Mouse (Mus musculus): ENCODE data around the gene Sec11a.
"Not testable (repeated sequence)": the region's sequence is repeated elsewhere in the genome, so short reads cannot be mapped to it uniquely, and the experiment has no call there.

- TF ChIP-seq CTCF, EP300 (IDR thresholded peaks at IDR 0.05; ENCODE audit: low read depth): not testable (repeated sequence)
These were observed 25.5 kb upstream of the Sec11a start for GRCm38 (mm10) chr7:80972920-80973637.

Data from liver, embryonic 14.5 days (tissue).